Mouse (Mus musculus) G1E (cell line): Measurements from ENCODE around the gene Inpp5a.

Experiments used
- CTCF ChIP-seq: IDR thresholded peaks from 2 replicates; pipeline ENCODE4 v1.5.1; 2012; ENCODE audit warnings: low read depth, low read length, inconsistent platforms, mixed read lengths
- GATA1 ChIP-seq: IDR thresholded peaks from 2 replicates; pipeline ENCODE4 v1.6.1; 2012; ENCODE audit warnings: borderline replicate concordance, low read length, inconsistent platforms, mixed read lengths

GRCm38 (mm10) chr7:139389213-139389761 is 378 bp downstream of the Inpp5a start:
- no peak for TF ChIP-seq CTCF
- no peak for TF ChIP-seq GATA1
